Mouse (Mus musculus) embryo, embryonic 11.5 days (tissue): ENCODE results near the gene Msantd2.

ENCODE experiments used
- DNase-seq: peaks from one replicate; pipeline ENCODE4 v3.0.0-alpha.2; 2012; ENCODE audit warnings: low read depth, low spot score

Msantd2 gene

GRCm38 (mm10) chr9:37488611-37489396, at the start of gene Msantd2:
TSS of gene Msantd2 (plus strand) at chr9:37489319.
- DNase-seq, result peak; percentile 68

GRCm38 (mm10) chr9:37452401-37452800, 36.7 kb upstream of the Msantd2 start:
- no peak for DNase-seq

GRCm38 (mm10) chr9:37453328-37453727, 35.8 kb upstream of the Msantd2 start:
- no peak for DNase-seq

DNA sequence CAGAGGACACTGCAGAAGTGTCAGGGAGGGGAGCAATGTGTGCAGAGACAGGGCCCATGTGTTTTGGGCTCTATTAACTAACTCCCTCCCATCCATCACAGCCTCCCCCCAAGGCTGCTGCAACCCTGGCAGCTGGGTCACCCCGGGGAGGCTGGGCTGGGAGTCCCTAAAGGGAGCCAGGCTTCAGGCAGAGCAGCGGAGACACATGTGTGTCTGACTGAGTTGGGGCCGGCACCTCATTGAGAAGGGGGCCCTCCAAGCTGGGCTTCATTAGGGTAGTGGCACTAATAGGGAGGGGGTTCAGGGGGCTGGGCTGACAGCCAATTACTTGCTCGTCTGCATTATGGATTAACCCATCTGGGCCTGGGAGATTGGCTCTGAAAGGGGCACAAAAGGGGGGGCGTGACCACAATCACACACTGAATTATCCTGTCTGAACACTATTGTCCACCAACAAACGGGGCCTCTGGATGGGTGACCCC, 35.1 kb upstream of the Msantd2 start:
- DNase-seq, result no peak

- no peak for DNase-seq
These were observed 34.1 kb upstream of the Msantd2 start for GRCm38 (mm10) chr9:37454991-37455390.

DNA sequence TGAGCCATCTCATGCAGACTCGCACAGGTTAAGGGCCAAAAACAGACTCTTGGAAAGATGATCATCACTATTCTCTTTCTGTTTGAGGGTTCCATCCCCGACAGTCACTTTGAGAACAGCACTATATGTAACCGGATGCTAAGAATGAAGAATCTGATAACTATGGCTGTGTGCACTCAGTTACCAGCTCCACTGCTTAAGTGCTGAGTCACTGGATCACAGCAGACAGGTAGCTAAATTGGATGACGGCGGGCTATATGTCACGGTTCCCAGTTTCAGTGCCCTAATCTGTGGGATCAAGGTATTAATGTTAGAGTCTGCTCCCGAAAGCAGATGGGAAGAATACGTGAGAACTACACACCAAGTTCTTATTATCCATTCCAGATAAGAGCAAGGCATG, 33.3 kb upstream of the Msantd2 start:
- DNase-seq, result no peak

GRCm38 (mm10) chr9:37456481-37456910, 32.6 kb upstream of the Msantd2 start:
- no peak for DNase-seq

GRCm38 (mm10) chr9:37457151-37457550, 32.0 kb upstream of the Msantd2 start:
- no peak for DNase-seq

DNA sequence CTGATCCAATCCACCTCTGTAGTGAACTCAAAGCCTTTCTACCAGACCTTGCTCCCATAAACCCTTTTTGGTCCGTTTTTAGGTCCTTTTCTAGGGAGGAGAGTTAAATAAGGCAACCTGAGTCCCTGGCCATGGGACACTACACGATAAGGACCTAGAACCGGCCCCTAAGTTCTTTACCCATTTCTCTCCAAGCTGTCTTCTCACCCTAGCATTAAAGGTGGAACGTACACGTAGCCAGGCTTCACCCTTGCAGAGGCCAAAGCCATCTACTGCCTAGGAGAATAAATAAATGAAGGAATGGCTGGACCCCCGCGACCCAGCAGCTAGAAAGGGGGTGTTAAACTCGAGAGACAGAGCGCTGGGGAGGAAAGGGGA, 29.5 kb upstream of the Msantd2 start:
- DNase-seq, result no peak

DNA sequence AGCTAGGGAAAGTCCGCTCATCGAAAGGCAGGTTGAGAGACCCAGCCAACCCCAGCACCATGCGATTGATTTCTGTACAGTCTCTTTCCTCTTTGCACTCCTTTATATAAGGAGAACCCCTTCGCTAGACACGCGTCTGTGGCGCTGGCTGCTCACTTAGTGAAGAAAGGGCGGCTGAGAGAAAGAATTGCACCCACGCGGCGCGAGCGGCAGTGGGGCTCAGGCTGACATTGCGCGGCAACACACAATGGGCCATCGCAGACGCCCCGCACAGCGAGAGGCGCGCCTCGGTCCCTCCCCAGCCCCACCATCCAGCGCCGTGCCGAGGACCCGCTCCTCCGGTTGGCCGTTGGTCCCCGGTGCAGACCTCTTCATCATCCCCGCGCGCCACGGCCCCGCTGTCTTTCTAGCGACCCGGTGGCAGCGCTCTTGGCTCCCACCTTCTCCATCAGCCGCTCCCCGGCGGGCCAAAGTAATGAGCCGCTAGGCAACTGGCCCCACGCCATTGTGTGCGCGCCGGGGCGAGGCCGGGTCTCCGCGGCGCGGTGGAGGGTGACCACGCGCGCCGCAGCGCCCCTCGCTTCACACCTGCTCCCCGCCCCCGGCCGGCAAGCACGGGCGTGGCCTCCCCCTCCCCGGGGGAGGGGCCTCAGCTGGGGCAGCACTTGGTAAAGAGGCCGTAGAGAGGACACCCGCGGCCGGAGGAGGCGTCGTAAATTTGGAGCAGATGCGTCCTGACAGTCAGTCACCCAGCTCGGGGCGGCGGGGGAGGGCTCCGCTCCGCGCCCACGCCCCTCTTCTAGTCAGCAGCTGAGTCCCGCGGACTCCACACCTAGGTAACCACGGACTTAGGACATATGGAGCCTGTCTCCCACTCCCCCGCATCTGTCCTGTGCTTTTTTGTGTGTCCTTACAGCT, 28.8 kb upstream of the Msantd2 start:
- no peak for DNase-seq

DNA sequence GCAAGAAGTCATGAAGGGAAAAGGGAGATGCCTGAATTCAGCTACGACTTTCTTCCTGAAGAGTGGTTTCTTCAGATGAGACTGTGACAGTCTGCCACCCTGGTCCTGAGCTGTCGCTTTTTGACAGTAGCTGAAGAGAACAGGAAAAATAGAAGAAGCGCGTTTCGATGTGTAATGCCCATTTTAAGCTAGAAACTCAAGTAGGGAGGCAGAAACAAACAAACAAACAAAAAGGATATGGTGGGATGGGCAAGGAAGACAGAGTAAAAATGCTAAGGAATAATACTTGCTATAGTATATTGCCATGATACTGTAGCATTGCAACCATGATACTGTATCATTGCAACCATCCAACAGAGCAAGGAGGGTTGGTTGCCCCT, 28.2 kb upstream of the Msantd2 start:
- DNase-seq, result no peak

DNA sequence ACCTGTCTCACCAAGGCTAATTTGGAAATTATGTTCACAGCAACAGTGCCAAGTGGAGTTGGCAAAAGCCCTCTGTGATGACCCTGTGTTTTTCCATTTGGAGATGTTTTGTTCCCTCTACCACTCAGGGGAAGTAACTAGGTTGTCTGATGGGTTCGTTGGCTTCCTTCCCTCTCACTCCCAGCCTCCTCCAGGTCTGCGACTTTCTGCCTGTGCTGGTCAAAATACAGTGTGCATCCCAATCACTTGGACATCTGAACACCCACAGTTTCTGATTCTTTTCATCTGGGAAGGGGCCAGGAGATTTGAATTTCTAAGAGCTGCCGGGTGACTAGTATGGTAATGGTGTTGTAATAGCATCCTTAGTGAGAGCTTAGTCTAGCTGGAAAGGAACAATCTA, 27.5 kb upstream of the Msantd2 start:
- DNase-seq, result no peak

- DNase-seq, result no peak
These were observed 26.4 kb upstream of the Msantd2 start for GRCm38 (mm10) chr9:37462764-37463163.

GRCm38 (mm10) chr9:37473611-37474125, 15.5 kb upstream of the Msantd2 start:
- DNase-seq, result no peak

DNA sequence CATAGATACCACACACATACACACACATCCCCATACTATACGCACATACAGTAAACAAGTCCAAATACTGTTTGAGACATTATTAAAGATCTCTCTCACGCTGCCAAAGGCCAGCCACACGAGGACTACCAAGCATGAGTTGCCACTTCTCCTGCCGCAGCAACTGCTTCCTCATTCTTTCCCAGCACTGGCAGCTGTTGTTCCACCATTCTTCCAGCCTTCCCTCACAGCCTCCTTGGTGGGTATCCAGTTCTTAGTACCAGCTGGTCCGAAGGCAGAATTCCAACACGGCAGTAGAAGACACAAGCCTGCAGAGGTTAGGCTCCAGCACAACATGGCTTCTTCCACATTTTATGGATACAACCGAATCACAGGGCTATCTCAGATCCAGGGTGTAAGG, 14.2 kb upstream of the Msantd2 start:
- no peak for DNase-seq

DNA sequence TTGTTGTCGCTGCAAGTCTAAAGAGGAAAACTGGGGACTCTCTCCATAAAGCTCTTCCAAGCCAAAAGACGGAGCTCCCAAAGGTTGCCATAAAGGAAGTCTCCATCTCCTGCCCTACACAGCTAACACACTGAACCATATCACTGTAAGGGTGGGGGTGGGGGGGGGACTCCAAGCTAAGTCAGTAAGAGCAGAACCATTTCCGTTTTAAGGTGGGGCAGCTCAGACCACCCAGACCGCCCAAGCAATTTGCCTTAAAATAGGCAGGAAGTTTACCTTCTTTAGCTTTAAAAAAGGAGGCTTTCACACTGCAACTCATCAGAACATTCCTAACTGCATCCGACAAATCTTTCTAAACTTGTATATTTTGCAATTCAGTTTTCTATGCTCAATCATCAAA, 4.0 kb upstream of the Msantd2 start:
- no peak for DNase-seq

GRCm38 (mm10) chr9:37488041-37488440, 1.1 kb upstream of the Msantd2 start:
- DNase-seq, result no peak

DNA sequence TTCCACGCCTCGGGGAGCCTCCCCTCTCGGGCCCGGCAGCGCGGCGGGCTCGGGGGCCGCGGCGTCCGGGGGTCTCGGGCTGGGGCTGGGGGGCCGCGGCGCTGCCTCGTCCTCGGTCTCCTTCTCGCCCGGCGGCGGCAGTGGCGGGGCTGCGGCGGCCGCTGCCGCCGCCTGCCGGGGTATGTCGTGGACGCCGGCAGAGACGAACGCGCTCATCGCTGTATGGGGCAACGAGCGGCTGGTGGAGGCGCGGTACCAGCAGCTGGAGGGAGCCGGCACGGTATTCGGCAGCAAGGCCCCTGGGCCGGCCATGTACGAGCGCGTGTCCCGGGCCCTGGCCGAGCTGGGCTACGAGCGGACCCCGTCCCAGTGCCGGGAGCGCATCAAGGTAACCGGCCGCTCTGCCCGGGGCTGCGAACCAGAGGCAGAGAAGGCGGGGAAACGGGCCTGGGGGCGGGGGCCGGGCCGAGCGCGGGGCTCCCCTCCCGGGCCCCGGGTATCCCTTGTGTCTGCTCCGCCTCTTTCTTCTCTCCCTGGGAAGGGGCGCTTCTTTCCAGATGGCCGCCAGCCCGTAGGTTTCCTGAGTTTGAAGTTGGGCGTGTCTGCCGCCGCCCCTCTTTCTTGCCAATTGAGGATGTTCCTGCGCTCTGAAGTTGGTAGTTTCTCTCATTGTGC, 464 bp downstream of the Msantd2 start:
- peak; percentile 40 for DNase-seq

DNA sequence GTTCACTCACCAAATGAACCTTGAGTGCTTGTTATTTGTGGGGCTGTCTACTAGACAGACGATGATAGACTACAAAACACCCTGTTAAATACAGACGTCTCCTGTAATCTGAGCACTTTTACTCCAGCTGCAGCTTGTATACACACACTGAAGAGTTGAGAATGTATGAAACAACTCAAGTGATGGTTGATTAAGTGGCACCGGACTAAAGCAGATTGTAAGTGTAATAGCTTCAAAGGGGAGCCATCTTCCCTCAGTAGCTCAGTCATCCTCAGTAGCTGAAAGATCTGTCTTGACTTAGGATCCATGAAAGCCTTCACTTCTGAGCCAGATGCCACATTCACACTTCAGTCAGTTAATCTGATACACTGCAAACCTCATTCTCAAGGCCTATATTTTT, 6.6 kb downstream of the Msantd2 start:
- no peak for DNase-seq

DNA sequence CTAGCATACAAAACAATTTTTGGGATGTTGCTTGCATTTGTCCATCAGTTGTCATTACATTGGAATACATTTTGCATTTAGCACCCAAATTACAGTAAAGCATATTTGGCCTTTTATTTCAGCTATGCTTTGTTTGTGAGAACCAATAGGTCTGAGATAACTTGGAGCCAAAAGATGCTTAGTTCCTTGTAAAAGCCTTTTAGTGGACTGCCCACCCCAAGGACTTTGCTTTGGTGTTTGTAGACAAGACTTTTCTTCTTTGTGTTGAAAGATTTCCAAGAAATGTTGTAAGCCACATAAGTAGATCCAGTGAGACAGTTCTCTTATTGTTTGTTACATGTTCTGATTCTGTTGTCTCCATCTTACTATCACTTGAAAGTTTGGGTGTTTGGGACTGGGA, 7.2 kb downstream of the Msantd2 start:
- DNase-seq, result no peak

- DNase-seq, result no peak
These were observed 11.1 kb downstream of the Msantd2 start for GRCm38 (mm10) chr9:37500201-37500600.

DNA sequence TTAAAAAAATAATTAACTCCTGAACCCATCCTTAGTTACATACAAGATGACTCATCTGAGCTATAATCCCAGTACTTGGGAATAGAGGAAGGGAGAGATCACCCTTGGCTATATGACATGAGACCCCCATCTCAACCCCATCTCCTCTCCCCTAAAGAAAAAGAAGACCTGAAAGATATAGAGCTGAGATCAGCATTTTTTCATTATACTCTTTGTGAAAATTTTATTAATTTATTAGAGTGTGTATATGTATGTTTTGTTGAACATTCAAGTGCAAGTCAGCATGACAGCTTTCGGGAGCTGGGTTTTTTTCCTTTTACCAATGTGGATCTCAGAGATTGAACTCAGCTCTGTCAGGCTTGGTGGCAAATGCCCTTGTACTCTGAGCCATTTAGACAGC, 12.1 kb downstream of the Msantd2 start:
- DNase-seq, result no peak
